Mouse (Mus musculus): Measurements from ENCODE around the gene Slc24a5.
"Not testable (repeated sequence)": the region's sequence is repeated elsewhere in the genome, so short reads cannot be mapped to it uniquely, and the experiment has no call there.

DNA sequence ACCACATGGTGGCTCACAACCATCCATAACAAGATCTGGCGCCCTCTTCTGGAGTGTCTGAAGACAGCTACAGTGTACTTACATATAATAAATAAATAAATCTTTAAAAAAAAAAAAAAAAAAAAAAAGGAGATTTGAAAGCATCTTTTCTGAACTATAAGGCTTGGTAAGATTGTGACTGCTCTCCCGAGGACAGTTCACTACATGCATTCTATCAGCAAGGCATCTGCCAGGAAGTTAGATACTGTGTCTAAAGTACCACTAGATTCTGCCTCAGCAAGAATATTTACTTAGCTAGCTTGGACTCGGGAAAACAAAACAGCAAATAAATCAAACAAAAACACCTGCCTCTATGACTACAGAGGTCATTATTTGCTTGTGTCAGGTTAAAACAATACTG is 24.2 kb downstream of the Slc24a5 start:
- TF ChIP-seq POLR2A (IDR thresholded peaks at IDR 0.05; ENCODE audit: borderline replicate concordance, extremely low read depth, insufficient read depth, insufficient read length, poor library complexity, severe bottlenecking); CTCF (IDR thresholded peaks at IDR 0.05; ENCODE audit: borderline replicate concordance, extremely low read depth, insufficient read depth, insufficient read length): not testable (repeated sequence)
